Mouse (Mus musculus) E14TG2a.4 (cell line): Measurements from ENCODE around the gene Duox1.
A peak's percentile ranks its signal among the peaks of the same experiment; 100 is the strongest.

Experiments used
- CTCF ChIP-seq: conservative IDR thresholded peaks from 2 replicates; pipeline ENCODE4 v1.5.1; 2014; ENCODE audit warnings: low read length
- POU5F1 ChIP-seq: IDR thresholded peaks from 2 replicates; pipeline ENCODE4 v1.6.1; 2014; ENCODE audit warnings: low read length, borderline replicate concordance

DNA sequence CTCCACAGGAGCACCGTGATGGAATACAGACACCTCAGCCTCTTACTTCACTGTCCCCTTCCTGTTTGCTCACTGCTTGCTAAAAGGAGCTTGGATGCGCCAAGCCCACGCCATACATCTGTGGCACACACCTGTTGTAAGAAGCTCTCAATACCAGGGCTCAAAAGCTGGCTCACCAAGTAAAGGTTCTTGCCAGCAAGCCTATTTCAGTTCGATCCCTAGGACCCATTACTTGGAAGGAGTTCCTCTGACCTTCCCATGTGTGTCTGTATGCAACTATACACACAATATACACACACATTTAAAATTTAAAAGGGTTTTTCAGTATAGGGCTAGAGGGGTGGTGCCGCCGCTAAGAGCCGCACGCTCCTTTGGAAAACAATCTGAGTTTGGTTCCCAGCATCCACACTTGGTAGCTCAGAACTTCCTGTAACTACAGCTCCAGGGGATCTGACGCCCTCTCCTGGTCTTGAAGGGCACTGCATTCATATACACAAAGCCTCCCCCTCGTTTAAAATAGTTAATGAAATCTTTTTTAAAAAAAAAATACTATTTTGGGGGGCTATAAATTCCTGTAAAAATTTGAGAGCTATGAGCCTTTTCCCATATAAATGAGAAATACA is 49.9 kb downstream of the Duox1 start:
- TF ChIP-seq CTCF: peak; percentile 81
- TF ChIP-seq POU5F1: no peak
